Mouse (Mus musculus) cerebellum, adult 11 months (tissue): Measurements from ENCODE around the gene Gm17455.

Experiments used
- DNase-seq: peaks from one replicate; pipeline ENCODE4 v3.0.0; 2022

The Gm17455 gene

DNA sequence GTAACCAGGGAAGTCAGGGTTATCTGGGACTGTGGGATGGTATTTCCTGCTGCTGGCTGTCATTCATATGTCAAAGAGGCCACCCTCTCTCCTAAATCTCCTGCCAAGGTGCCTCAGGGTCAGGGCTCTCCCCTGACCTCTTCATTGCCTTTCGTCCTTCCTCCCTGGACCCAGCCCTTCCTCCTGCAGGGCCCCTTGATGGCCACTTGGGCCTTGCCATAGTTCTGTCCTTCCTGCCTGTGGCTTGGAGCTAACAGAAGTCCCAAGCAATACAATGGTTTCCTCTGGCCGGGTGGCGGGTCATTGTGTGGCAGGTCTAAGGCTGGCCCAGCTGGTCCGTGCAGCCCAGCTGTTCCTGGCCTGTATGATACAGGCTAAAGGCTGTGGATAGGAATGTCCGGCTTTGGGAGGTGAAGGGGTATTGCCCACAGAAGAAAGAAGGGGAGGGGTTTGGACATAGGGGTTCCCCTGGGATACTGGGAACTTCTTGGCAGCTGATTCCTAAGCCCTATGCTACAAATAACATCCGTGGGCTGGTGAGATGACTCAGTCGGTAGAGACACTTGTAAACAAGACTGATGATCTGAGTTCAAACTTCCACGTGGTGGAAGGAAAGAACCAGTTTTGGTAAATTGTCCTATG, 25.5 kb upstream of the Gm17455 start:
- DNase-seq = no peak

DNA sequence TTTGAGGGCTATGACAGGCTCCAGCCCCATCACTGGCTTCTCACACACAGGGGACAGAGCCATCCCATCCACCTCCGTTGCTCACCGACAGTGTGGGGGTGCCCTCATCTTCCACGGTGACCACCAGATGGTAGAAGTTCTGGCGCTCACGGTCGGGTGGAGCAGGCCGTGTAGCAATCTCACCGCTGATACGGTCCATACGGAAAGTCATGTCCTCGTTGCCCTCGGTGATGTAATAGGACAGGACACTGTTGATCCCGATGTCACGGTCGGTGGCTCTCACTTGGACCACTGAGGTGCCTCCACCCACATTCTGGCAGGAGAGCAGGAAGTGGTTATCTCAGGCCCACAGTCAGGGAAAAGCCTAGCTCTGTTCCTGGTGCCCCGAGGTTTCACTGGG, 22.8 kb upstream of the Gm17455 start:
- DNase-seq = no peak

DNA sequence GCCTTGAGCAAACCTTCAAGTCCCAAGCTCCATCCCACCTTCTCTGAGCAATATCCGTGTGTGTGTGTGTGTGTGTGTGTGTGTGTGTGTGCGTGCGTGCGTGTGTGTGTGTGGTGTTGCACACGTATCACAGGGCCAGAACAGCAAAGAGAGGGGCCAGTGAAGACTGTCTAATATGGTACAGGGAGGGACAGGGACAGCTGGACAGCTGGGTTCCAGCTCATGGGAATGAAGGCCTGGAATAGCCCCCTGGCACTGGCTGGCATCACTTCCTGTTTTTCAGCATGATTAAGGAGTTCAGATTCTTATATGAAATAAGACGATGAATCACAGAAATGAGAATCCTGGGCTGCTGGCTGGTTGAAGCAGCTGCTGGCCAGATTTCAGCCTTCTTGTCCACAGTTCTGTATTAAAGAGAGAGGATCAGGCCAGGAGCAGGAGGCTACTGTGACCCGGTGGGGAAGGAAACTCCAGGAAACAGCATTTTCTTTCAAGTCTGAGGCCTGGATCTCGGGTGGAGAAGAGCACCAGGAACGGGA, 20.0 kb upstream of the Gm17455 start:
- no peak for DNase-seq

DNA sequence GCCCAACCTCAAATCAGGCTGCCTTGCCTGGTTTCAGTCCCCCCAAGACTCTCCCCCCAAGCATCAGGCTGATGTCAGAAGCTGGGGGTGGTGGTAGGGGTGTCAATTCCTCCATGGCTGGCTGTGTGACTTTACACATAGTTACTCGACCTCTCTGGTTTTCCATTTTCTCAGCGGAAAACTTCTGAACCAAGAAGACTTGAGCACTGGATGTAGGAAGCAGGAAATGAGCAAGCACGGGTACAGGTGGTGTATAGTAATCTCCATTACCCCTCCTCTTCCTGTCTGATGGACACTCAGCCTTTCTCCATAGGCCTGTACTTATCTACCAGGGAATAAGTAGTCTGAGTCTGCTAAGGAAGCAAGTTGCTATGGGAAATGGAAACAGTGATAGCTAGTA, 19.3 kb upstream of the Gm17455 start:
- no peak for DNase-seq

DNA sequence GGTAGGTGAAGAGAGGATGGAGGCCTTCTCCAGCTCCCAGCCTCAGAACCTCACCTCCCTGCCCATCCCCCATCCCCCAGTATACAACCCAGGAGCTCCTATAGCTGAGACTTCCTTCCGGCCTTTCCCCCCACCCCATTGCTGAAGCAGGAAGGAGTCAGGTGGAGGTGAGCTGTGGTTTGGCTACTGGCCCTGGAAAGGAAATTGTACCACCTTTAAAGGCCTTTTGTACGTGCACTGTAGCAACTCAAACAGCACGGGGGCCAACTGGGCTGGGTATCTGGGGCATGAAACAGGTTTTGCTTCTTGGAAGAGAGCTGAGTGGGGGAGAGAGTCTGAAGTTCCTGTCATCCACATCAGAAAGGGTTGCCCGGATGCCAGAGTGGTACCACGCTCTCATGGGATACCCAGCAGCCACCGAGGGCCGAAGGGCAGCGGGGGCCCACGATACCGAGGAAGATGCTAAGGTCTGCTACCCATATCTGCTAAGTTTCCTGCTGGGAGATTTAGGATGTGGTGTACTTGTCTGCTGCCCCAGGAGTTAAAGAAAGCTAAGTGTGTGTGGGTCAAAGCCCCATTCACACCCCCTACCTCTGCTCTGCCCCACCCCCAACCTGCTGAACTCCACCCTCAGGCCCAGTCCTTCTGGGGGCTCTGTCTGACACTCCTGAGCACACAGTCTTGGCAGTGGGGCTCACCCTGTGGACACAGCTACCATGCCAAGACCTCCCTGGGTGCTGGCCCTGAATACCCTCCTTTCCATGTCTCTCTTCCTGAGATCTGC, 18.2 kb upstream of the Gm17455 start:
- no peak for DNase-seq

DNA sequence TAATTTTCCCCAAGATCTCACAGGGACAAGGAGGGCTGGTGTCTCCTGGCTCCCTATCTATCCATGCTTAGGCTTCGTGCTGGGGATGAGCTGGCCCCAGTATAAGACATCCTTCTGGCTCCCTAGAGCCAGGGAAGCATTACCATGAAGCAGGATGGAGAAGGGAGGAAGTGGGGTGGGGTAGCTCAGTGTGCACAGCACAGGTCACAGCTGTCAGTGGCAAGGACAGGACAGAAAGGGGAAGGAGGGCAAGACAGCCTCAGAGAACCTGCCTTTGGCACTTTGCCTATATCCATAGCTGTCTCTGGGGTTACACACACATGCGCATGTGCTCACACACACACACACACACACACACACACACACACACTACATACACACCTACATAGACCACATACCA, 11.2 kb upstream of the Gm17455 start:
- no peak for DNase-seq

DNA sequence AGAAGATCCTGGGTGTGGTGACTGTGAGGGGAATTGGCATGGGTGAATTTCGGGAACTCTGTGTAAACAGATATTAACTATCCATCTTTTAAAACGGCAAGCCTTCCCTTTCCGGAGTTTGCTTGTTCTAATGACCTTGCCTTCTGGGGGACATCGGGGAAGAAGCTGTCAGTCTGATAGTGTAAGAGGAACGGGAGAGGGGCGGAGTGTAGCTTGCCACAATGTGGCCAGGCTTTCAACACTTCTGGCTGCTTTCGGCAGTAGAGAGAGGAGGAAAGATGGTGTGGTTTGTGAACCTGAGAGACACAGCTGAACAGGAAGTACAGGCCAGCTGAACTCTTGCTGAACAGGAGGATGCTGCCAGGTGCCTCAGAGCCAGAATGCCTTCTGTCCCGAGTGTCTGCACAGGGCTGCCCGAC, 10.1 kb upstream of the Gm17455 start:
- no peak for DNase-seq

DNA sequence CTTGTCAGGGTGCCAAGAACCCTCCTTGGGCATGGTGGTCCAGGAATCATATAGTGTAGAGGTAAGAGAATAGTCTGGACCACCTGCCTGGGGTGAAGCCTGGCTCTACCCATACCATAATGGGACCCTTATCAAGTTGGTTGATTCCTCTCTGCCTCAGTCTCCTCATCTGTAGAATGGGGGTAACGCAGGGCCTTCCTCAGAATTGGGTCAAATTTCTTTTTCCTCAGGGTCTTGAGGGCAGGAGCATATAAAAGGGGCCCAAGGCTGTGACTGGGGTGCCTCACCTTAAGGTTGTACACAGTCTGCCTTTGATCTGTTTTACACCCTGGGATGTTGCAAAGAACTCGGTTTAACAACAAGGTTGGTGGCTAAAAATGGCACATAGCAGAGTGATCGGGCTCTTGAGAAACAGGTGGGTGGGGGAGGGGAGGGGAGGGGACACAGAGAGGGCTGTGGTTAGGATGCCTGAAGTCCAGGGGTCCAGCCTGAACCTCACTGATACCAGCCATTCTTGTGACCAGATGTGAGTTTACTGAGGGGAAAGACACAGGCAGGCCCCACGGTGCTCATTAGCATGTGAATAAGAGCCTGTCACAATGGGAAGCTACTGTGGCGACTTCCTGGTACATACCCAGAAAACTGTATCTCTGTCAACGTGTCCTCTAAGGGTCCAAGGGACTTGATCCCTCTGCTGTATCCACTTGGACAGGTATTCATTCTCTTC, 9.2 kb upstream of the Gm17455 start:
- DNase-seq = no peak

DNA sequence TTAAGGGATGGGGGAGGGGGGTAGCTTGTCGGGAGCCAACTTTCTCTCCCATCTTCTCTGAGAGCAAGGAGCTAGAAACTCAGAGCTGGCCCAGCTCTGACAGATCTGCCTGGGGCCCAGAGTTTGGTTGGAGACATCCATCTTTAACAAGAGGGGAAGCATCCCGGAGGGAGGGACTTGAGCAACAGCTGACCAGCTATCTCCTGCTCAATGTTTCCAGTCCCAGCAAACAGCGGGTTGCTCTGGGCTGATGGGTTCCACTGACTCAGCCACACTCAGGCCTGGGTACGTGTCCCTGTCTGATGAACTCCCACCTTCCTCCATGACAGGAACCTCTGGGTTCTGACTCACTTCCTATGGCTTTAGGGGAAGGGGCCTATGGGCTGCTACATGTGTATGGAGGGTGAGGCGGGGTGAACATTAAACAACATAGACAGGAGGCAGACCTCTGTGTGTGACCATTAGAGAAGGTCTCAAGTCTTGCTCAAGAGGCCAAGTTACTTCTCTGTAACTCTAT, 8.6 kb upstream of the Gm17455 start:
- DNase-seq = no peak

DNA sequence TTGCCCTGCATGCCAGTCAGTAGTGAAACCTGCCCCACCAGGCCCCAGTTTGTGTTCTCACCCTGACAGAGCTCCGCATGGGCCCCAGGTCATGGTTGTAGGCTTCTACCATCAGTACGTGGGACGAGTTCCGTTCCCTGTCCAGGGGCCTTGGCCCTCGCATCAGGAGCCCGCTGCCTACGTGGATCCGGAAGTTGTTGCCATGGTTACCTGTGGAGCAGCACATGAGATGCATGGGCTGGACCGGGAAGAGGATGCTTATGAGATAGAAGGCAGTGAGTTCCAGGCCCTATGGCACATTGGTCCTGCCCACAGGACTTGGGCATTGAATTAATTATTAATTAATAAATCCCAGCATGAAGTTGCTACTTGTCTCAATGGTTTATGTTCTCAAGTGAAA, 7.9 kb upstream of the Gm17455 start:
- no peak for DNase-seq

DNA sequence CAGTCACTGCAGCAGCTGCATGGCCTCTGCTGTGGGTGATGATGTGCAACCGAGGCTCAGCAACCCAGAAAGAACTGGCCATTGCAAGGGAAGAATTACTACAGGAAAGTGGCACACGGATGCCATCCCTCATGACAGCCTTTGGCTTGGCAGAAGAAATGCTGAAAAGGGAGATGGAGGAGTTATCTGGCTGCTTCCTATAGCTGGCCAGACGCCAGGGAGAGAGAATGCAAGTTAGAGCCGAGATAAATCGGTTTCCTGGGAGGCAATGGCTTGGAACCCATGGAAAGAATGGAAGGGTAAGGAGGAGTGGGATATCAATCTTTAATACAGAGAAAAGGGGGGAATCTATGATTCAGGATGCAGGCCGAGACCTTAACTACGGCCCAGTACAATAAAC, 4.6 kb upstream of the Gm17455 start:
- DNase-seq = no peak

DNA sequence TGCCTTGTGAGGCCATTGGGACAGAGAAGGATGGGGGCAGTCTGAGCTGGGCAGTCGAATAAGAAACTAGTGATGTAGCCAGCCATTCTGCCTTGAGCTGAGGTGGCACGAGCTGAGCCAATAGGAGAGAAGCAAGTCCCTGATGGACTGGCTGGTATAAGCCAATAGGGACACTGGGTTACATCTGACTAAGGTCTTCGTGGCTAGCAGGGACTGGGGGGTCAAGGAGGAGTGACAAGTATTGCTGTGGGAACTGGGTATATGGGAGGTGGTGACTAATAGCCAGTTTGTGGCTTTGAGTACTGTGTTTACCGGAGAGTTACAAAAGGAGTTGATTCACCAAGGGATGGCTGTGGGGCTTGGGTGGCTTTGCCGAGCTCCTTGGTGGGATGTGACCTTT, 3.9 kb upstream of the Gm17455 start:
- DNase-seq = no peak

DNA sequence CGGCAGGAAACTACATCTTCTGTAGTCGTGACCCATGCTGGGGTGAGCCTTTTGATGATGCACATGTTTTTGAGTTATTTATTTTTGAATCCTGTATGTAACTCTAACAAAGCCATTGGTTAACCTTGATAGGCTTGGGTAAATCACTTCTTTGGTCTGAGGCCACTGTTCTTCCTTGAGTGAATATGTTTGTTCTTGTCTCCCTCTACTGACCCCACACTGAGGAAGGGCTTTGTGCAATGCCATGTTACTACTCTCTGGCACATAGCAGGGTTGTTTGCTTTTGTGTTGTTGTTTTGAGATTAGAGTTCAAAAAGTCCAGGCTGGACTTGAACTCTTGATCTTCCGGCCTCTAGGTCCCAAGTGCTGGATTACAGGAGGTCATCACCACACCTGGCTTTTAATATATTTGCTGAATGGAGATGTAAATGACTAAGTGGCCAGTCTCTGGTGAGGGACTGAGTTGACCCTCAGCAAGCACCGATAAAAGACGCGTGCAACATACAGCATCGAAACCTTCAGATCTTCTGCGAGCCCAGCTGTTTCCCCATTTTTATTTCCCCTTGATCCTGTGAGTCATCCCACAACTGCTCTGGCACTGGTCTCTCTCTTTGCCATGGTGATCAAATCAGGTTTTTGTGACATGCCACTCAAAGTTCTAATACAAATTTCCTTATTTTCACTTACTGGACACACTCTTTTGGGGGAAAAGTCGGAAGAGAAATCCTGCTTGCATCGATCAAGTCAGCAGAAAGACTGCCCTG, 1.3 kb upstream of the Gm17455 start:
- DNase-seq = no peak

DNA sequence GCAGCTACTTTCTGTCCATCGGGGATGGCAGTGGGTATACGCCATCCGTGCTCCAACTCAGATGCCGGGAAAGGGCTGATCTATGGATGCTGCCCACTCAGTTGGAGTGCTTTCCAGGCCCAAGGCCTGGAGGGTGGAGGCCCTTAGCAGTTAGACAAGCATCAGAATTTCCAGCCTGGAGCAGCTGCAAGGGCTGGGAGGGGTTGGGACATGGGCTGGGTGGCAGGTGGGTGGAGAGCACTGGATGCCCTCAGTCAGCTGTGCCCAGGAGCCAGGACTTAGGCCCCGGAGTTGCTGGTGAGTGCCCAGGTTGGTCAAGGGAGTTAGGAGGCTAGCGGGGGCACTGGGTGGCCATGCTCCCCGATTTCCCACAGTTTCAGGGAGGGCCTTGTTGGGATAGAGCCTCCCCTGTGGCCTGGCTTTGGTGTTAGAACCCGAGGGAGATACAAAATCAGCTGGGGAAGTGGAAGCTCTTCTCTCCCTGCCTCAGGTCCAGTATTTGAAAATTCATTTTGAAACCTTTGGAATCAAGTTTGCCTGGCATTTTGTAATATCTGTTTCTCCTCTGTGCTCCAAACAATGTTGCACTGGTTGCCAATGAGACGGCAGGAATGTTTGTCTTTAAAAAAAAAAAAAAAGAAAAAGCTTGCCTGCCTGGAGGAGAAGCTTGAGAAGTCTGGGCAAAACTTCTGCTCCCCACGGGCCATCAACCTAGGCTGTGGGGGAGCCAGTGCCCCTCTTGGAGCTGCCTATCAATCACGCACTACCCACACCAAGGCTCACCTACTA, 1.2 kb downstream of the Gm17455 start:
- DNase-seq = no peak

DNA sequence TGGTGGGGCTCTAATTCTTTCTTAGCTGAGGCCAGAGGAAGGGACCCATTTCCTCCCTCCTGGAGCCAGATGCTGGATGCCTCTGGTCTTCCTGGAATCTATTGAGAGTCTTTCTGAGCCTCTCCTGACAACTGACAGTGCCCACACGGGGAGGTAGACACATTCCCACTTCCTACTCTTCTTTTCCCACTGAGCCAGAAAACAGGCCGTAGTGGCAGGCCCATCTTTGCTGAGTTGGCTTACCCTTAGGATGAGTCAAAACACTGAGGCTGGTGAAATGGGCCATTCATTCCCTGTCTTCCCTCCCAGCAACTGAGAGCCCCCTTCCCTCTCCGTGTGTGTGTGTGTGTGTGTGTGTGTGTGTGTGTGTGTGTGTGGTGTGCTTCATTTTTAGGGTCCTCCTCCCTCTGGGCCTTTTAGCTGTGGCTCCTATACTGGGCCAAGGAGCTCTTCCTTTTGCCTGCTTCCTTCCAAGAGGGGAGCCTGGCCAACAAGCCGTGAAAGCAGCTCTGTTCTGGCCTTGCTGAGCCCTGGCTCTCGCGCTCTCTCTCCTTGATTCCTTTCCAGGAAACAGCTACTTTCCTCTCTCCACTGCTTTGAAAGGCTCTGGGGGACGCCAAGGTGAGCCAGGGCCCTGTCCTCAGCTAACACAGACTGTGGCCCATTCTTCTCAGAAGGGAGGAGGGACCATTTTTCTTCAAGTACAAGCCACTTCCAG, 6.1 kb downstream of the Gm17455 start:
- no peak for DNase-seq

DNA sequence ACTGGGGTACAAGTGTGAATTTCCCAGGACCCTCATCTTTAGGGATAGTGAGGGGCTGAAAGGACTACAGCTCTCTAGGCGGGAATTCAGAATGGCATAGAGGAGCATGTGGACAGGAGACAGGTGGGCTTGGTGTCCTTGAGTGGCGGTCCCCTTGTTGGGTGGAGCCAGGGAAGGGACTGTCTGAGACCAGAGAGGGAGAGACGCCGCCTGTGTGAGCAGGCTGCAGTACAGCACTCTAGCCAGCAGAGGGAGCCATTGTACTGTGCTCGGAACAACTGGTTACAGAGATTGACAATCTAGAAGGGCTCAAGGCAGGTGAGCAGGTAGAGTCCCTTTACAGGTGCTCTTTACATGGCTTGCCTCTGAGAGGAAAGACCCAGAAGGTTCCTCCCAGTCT, 8.3 kb downstream of the Gm17455 start:
- peak; percentile 44 for DNase-seq

DNA sequence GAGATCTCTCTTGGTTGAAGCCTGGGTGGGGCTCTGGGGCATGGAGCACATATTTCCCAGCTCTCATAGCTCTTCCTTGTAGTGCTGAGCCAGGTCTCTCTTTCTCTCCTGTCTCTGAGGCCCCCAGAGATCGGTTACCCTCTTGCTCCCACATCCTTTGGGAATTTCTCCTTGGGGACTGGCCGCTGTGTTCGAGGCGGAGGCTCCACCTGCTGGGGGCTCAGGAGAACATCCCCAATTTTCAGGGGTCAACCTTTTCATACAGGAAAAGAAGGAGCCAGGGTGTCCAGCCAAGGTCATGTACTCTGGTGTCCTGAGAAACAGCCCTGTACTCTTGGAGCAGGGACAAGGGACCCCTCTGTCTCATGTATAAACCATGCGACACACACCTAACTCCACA, 12.3 kb downstream of the Gm17455 start:
- no peak for DNase-seq

DNA sequence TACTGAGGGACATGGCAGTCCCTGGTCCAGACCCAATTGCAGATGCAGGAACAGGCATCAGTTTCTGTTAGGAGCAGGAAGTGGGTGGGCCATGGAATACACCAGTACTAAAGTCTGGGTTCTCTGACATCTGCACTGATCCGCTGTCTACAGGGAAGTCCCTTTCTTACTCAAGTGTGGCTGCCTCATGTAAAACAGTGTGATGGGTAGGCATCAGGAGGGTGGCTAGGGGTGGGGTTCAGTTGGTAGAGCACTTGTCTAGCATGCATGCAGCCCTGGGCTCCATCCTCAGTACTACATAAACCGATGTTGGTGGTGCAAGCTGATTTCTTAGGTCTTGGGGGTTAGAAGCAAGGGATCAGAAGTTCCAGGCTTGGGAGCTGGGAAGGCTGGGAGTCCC, 14.2 kb downstream of the Gm17455 start:
- no peak for DNase-seq

DNA sequence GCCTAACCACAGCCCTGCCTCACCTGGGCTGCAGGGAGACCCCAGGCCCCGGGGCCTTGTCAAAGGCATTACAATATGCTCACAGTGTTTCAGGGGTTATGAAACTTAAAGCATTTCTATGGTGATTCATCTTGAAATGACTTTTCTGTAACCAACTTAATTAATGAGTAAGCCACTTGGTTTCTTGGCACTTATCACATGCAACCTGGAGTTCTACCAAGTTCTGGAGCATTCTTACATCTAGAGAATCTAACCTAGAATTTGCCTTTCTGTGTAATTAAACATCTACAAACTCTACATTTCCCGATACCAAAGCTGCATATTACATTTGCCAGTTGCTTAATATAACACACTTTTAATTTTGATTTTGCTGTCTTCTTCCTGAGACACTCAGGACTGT, 17.5 kb downstream of the Gm17455 start:
- no peak for DNase-seq

DNA sequence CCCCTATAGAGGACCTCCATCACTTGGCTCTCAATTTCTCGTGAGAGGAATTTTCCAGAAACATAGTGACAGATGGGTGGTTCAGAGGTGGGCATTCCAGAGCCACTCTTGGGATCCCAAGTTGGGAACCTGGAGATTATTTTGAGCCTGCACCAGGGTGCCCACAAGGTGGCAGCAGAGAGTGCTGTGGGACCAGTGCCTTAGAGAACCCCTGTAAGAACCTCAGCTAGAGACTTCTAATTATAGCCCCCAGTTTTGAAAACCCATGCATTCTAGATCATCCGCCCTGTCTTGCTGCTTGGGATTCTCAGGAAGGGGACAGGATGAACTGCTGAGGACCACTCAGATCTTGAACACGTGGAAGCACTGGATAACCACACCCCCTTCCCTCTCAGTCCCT, 18.6 kb downstream of the Gm17455 start:
- DNase-seq = peak; percentile 46

DNA sequence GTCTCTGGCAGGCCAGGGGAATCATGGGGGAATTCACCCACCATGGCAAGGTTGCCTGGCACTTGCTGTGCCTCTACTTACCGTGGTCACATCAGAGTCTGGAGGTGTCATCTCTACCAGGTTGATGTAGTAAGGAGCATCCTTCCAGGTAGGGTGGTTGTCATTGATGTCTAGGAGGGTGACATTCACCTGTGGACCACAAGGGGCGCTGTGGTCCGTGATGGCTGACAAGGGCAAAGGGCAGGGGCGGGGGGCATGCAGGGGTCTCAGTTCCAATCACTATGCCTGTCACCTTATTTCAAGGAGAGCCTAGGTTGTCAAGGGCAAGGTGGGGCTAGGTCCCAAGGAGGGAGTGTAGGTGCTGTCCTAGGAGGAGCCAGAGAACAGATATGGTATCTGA, 20.1 kb downstream of the Gm17455 start:
- no peak for DNase-seq
